Mouse (Mus musculus) heart, adult 11 months (tissue): ENCODE measurements at regions not wholly inside any gene's neighbourhood (a gene's known extent, or its start where the extent isn't known, plus 50 kb on each side); places are given as distances from the start of the nearest gene placed in this dataset.

Source experiments
- DNase-seq: peaks from one replicate; pipeline ENCODE4 v3.0.0; 2022

- peak; percentile 89 for DNase-seq
These were observed 272.1 kb upstream of the Adgrl2 start for GRCm38 (mm10) chr3:149262332-149262970.

GRCm38 (mm10) chr3:149261764-149262163 lies 271.4 kb upstream of the Adgrl2 start:
- peak; percentile 59 for DNase-seq

- DNase-seq, result no peak
These were observed 268.5 kb upstream of the Adgrl2 start for GRCm38 (mm10) chr3:149258826-149259225.

- DNase-seq, result peak; percentile 40
These were observed 266.5 kb upstream of the Adgrl2 start for GRCm38 (mm10) chr3:149256891-149257290.

GRCm38 (mm10) chr3:149253080-149253479 lies 262.7 kb upstream of the Adgrl2 start:
- DNase-seq, result peak; percentile 18

GRCm38 (mm10) chr3:149252144-149252543 lies 261.8 kb upstream of the Adgrl2 start:
- peak; percentile 49 for DNase-seq

- DNase-seq, result peak; percentile 12
These were observed 257.3 kb upstream of the Adgrl2 start for GRCm38 (mm10) chr3:149247626-149247987.

GRCm38 (mm10) chr3:149246935-149247625 lies 256.7 kb upstream of the Adgrl2 start:
- DNase-seq, result peak; percentile 48

- DNase-seq, result peak; percentile 65
These were observed 249.3 kb upstream of the Adgrl2 start for GRCm38 (mm10) chr3:149239664-149240063.

- DNase-seq, result peak; percentile 71
These were observed 247.7 kb upstream of the Adgrl2 start for GRCm38 (mm10) chr3:149238076-149238475.

- DNase-seq, result peak; percentile 11
These were observed 244.8 kb upstream of the Adgrl2 start for GRCm38 (mm10) chr3:149235183-149235582.

GRCm38 (mm10) chr3:149233691-149234131 lies 243.4 kb upstream of the Adgrl2 start:
- DNase-seq, result peak; percentile 92

- peak; percentile 83 for DNase-seq
These were observed 242.9 kb upstream of the Adgrl2 start for GRCm38 (mm10) chr3:149233191-149233641.

GRCm38 (mm10) chr3:149231346-149231745 lies 241.0 kb upstream of the Adgrl2 start:
- DNase-seq, result peak; percentile 50

GRCm38 (mm10) chr3:149227556-149227955 lies 237.2 kb upstream of the Adgrl2 start:
- peak; percentile 70 for DNase-seq

GRCm38 (mm10) chr3:149226723-149227122 lies 236.4 kb upstream of the Adgrl2 start:
- peak; percentile 24 for DNase-seq

GRCm38 (mm10) chr3:149225684-149226083 lies 235.3 kb upstream of the Adgrl2 start:
- peak; percentile 31 for DNase-seq

GRCm38 (mm10) chr3:149224271-149224670 lies 233.9 kb upstream of the Adgrl2 start:
- DNase-seq, result peak; percentile 52

- DNase-seq, result no peak
These were observed 233.4 kb upstream of the Adgrl2 start for GRCm38 (mm10) chr3:149223776-149224175.

- DNase-seq, result peak; percentile 86
These were observed 230.6 kb upstream of the Adgrl2 start for GRCm38 (mm10) chr3:149220958-149221357.

- DNase-seq, result peak; percentile 97
These were observed 230.1 kb upstream of the Adgrl2 start for GRCm38 (mm10) chr3:149220304-149220951.

GRCm38 (mm10) chr3:149219381-149220303 lies 229.3 kb upstream of the Adgrl2 start:
- peak; percentile 96 for DNase-seq
